Mouse (Mus musculus): ENCODE measurements around the gene Ifit3b.

DNA sequence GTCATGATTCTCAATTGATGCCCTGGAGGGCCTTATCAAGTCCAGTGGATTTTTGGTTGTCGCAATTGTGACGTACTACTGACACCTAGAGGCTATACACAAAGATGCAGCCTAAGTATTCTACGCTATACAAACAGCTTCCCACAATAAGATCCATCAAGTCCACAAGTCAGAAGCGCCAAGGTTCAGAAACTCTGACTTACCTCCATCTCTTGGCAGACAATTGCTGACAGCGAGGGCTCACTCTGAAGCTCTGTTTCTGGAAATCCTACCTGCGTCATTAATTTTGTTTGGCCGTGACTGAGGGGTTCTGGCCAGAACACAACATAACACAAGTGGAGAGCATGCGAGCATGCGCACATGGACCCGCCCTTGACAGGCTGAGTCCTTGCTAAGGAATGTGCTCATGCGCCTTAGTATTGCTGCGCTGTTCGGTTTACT lies 54.3 kb downstream of the Ifit3b start:
- TF ChIP-seq CTCF (IDR thresholded peaks at IDR 0.05) = peak; percentile 82
- 0 out of 2 replicates have a peak, but pooled peaks have one; percentile 15 for TF ChIP-seq EP300 (IDR thresholded peaks at IDR 0.05; ENCODE audit: insufficient read depth, low read depth, low read length)
- peak; percentile 35; the same call in 1 of the 2 replicates for TF ChIP-seq POLR2A (IDR thresholded peaks at IDR 0.05; ENCODE audit: insufficient read depth, low read depth, low read length)

Data from heart, adult 2 months (tissue).